Mouse (Mus musculus): ENCODE results near the gene Nek7.
A peak's percentile ranks its signal among the peaks of the same experiment; 100 is the strongest.

The Nek7 gene

DNA sequence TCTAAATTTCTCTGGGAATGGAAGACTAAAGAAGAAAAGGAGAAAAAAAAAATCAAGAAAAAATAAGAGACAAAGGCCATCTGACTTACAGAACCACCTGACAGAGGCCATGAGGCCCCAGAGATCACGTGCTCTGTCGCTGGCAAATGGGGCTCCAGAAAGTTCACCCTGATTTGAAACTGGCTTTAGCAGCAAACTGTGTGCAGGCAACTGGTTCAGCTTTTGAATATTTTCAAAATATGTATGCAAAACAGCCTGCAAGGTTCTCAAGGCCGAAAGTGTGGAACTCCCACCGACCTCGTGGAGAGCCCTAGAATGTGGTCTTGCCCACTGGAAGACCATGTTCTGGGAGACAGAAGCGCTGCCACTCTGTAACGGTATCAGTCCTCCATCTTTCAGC is 11.6 kb downstream of the Nek7 start:
- DNase-seq (ENCODE audit: low spot score in 2 of 2), result no peak

DNA sequence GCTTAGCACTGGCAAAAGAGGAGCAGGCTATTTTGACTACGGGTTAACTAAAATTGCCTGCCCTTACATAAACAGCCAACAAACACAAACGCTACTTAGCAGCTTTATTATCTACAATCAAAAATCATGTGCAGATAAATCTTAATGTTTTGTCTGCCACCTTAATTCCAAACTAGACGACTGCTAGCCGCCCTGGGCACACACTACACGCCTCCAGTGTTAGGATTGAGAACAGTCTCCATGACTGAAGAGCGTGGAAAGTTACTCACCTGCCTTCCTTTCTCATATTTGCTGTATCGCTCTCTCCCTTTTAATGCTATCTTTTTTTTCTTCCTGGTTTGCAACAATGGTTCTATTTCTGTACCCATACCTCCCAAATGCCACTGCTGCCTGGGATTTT is 12.1 kb downstream of the Nek7 start:
- no peak for DNase-seq (ENCODE audit: low spot score in 2 of 2)

DNA sequence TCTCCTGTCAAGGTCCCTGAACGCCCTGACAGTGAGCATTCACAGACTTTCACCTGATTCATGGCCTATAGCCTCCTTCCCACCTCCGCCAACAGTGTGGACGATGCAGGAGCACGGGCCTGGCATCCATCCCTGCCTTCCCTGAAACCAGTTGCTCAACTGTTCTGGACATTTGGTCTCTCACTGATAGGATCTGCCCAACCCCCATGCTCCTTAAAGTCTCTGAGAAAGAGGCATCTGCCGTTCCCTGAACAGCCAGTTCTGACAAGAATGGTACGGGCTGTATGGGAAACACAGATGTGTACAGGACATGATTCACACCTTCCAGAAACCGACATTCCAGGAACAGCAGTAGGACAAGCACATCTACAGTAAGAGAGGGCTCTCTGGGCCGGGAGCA is 13.2 kb downstream of the Nek7 start:
- no peak for DNase-seq (ENCODE audit: low spot score in 2 of 2)

DNA sequence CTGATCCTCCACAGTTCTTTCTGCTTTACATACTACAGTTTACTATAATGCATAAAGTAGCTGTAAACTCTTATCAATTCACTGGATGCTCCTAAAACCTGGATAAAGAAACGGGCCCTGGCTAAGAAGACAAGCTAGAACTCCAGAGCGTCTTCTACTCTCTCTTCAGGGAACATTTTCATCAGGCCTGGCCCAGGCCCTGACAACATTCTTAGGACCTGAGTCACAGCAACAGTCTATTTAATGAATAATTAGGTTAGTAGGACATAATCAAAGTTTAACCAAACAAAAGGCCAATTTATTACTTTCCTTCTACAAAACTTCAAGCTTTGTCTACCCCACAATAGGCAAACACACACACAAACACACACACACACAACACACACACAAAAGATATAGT is 15.2 kb downstream of the Nek7 start:
- DNase-seq (ENCODE audit: low spot score in 2 of 2), result no peak

DNA sequence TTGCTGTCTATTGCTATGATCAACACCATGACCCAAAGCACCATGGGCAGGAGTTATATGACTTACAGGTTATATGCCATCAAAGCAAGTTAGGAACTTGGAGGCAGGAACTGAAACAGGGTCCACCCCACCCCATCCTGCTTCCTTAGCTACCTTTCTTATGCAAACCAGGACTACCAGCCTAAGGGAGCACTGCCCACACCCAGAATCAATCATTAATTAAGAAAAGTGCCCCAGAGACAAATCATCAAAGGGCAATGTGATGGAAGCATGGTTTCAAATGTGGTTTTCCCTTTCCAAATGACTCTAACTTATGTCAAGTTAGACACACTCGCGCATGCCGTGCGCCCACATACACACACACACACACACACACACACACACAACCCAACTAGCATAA is 16.0 kb downstream of the Nek7 start:
- no peak for DNase-seq (ENCODE audit: low spot score in 2 of 2)

DNA sequence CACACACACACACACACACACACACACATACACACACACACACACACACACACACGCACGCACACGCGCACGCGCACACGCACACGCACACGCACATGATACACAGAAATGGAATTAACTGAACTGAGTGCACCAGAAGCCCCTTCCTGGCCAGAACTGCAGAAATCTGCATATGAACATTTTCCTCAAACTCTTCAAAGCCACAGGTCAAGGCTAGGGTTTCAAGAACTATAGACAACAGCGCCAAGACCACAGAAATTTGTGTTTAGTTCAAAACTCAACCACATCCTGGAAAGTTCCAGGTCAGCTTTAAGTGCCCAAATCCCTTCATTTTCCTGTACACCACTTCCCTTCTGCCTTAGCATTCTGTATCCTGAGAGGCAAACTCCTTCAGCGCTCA is 21.9 kb downstream of the Nek7 start:
- no peak for DNase-seq (ENCODE audit: low spot score in 2 of 2)

DNA sequence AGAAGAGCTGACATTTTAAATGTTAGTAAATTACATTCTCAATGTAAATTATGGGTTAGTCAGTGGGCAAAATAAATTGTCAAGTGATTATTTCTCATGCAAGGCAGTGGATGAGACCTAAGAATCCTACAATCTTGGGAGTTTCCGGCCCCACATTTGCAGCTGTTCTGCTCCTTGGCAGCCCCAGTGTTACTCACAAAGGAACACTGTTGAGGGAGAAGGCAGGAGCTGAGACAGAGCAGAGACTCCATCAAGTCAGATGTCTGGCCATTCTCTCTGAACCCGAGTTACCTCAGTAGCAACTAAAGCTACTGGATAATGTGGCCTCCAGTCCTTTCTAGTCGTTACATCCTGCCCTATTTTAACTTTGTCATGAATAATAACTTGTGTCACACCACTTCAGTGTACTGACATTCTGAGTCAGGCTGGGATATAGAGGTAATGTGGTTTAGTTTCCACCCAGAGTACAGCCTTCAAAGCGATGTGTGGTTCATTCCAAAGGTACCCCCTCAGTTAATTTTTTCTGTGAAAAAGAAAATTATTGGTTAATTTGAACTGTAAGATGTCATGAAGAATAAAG is 23.7 kb downstream of the Nek7 start:
- no peak for DNase-seq (ENCODE audit: low spot score in 2 of 2)

DNA sequence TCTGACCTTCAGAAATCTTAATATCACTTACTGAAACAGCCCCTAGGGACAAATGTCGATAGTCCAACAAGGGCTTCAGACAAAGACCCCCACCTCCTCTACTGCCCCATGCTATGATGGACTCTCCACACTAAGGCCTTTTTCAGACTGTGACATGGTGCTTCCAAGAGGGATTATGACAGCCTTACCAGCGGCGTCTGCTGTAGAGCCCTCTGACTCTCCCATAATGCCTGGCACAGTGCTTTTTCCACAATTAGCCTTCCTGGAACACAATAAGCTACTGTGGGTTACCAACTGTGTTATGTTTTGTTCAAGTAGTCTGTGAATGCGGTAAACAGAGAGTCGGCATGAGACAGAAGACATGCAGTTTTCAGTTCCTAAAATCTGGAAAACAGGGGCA is 25.0 kb downstream of the Nek7 start:
- DNase-seq (ENCODE audit: low spot score in 2 of 2), result no peak

DNA sequence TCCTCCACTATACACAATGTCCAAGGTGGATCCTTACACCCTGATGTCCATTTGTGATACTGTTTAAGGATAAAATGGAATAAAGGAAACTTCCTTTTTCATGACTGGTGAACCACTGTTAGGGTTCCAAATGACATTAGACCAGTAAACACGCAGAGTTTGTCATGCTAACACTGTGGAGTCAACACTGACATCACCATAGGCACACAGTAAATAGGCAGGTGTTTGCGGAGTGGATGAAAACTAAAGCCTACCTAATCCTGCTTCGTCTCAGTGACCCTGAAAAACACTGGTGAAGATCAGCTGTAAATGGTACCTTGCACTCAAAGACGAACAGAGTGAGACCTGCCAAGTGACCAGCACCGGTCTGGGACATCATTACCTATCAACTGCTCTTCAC is 26.0 kb downstream of the Nek7 start:
- no peak for DNase-seq (ENCODE audit: low spot score in 2 of 2)

DNA sequence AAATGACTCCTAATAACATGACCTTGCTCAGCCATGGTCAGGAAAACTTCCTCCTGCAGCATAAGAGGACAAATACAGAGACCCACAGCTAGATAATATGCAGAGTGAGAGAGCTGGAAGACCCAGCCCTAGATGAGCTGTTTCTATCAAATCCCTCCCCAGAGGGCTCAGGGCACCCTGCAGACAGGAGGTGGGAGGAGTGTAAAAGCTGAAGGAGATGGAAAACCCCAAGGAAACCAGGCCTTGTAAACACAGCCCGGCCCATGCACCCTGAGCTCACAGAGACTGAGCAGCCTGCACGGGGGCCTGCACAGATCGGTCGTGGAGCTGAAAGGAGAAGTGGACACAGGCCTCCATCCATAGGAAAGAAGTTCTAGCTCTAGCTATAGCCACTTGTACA is 27.5 kb downstream of the Nek7 start:
- no peak for DNase-seq (ENCODE audit: low spot score in 2 of 2)

DNA sequence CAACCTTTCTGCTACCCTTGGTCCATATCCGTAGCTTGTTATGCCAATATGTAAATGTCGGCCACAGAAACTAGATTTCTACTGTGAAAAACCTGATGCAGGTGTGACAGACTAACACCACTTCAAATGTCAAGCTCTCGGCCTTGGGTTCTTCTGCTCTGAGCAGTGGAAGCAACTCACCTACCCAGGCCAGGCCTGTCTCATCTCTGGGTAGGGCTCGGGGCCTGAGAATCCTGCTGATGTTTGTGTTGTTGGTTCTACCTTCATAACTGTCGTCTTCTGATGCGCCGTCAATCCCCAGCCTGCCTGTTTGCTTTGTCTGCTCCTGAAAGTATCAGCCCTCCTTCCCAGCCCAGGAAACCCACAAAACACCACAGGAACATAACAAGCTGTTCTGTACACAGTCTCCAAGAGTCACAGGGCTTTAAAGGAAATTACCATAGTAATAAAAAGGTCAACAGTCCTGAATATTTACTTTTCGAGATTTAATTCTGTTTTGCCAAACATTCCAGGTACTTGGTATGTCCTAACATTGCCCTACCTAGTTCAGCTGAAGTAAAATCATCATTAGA is 29.4 kb downstream of the Nek7 start:
- no peak for DNase-seq (ENCODE audit: low spot score in 2 of 2)

DNA sequence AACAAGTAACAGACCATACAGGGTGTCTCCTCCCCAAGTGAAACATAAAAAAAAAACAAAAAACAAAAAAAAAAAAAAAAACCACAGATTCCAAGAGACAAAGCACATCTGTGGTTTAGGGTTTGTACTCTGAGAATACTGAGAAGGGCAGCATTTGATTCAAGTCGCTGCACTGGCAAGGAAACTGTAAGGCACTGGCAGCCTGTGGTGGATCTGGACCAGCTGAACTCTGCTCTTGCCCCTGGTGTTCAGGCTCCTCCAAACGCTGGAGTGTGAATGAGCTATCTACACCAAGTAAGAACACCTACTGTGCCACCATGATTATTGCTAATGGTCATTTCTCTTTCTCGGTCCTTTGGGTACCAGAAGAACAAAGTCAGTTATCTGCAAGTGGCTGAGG is 30.8 kb downstream of the Nek7 start:
- no peak for DNase-seq (ENCODE audit: low spot score in 2 of 2)

DNA sequence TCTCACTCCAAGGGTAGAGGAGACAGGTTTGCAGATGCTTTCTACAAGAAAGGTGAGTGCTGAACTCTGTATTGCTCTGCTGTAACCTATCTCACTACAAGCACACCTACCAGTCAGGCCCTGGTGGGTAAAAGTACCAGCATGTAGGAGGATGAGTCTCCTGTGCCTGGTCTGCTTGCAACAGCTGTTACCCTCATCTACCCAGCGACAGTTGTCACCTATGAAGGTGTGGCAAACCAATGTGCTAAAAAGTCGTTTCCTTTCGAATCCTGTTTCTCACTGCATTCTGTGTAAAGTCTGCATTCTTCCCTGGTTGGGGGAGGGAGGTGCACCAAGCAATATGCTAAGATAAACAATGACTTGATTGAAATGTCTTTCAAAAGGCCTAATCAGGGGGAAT is 32.1 kb downstream of the Nek7 start:
- DNase-seq (ENCODE audit: low spot score in 2 of 2), result no peak

DNA sequence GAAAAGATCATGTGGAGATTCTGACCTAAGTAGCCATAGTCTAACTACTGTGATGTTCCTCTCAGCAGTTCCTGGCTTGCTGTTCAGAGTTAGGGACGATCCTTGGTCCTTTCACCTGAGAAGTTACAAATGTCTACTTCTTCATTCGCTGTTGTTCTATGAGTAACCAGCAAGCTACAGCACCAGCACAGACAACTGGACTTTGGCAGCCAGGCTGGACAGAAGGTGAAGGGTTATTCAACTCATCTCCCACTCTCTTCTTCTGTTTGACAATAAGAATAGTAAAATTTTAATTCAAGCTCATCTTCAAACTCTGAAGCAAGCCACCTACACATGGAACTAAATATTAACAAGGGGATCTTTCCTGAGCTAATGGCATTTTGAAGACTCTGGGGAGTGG is 33.0 kb downstream of the Nek7 start:
- DNase-seq (ENCODE audit: low spot score in 2 of 2), result no peak

DNA sequence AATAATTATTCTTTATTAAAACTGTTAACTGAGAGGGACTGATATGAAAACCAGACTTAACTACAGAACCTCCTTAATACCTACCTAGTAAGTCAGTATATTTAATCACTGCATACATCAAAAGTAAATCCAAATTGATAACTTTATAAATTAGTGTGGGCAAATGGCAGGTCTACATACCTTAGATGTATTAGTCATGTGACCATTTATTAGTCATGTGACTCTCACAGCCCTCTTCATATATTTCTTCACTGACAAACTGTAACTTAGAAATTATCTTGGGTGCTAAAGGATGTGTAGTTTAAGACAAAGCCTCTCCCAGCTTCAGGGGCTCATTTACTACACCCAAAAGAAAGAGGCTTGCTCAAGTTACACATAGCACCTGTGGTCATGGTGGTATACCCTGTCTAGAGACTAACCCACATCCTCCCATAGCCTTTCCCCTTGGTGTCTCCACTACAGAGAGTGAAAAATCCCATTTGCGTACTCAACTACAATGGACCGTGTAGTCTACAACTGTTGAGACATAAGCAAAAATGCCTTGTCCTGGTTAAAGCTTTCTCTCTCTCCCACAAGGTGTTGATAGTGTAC is 35.4 kb downstream of the Nek7 start:
- no peak for DNase-seq (ENCODE audit: low spot score in 2 of 2)

DNA sequence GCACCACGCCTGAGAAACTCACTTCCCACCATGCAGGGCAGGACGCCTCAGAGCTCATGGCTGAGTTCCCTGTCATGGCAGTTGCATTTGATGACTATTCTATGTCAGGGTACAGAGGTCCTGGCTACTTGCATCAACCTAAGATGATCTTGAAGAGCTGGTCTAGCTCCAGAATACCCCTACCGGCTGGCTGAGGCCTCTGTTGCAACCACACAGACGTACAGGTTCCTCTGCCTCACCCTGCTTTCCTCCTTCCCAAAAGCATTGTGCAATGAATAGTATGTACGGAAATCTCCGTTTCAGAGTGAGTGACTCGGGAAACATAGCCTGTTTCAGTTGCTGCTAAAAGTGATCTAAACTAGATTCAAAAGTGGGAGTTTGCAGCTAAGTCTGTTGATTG is 37.7 kb downstream of the Nek7 start:
- no peak for DNase-seq (ENCODE audit: low spot score in 2 of 2)

DNA sequence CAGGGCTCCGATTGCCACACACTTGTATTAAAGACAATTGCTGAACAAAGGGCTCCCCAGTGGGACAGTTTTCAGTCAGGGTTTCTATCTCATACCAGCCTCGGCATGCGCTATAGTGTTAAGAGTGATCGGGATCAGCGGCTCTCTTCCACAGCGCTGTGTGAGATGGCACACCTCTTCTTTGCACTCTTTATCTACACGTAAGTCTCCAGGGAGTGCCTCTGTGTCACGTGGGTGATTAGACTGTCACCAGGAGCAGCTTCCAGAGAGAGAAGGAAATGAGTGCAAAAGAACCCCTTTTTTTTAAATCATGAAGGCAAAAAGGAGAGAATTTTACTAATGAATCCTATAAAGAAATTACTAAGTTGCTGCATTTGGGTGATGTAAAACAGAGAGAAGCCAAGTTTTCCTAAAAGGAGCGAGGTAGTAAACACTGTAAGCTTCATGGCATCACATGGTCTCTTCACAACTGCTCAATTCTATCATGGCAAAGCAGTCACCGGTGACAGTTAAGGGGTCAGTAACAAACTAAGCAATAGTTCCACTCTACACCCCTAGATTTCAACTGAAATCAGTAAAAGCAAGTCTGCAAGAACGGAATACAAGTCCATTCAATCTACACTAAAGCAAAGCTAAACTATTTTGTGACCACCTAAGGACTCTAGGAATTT is 40.0 kb downstream of the Nek7 start:
- DNase-seq (ENCODE audit: low spot score in 2 of 2), result no peak

DNA sequence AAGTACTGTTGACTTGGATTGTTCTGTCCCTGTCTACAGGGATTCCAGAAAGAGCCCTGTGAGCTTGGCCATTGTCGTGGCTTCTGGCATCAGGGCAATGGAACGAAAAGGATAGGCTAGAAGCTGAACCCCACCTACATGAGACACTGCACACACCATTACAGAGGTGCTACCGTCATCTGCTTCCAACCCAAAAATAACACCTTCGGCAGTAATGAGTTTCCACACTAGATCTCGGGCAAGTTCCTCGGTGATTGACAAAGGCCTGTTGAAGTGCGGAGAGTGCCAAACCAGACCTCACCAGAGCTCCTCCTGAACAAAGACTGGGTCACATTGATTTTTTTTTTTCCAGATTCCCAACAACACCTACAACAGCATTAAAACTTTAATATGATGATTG is 40.7 kb downstream of the Nek7 start:
- no peak for DNase-seq (ENCODE audit: low spot score in 2 of 2)

DNA sequence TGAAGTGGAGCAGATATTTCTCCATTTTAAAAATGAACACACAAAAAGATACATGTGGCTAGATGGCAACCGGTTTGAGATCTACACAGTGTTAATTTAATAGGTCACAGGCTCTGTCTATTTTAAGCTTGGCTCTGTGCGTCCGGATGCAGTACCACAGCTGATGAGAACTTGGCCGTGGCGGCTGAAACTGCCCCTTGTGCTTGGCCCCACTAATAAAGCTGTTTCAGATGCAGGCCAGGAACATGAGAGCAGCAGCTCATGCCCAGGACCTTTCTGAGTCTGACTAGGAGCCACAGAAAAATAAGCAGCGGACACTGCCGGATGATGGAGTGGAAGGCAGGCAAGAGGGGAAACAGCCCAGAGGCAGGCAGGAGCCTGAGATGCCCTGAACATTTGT is 43.1 kb downstream of the Nek7 start:
- peak in 1 of 2 experiments; percentile 40 for DNase-seq (ENCODE audit: low spot score in 2 of 2)

DNA sequence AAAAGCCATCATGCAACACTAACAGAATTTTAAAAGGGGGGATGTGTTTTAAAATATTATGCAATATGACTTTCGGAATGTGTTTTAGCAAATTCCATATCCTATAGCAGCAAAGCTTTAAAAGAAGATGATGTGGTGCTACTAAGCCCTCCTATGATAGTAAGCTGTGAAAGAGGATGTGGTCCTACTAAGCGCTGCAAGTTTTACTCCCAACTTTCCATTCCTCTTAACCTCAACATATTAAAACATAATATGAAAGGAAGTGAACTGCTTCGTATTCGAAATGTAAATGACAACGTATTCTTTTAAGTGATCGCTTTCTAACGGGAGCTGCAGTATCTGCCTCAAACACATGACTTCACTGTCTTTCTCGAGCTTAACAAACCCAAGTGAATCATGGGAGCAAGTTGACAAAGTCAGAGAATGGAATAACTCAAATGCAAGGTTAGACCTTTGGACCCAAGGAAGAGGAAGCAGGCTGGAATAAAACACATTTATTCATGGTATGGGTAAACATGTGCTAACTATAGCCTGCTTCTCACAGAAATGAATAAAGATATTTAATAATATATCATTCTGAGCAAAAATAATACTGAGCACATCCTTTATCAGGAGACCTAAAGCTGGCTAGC is 43.8 kb downstream of the Nek7 start:
- DNase-seq (ENCODE audit: low spot score in 2 of 2), result no peak

DNA sequence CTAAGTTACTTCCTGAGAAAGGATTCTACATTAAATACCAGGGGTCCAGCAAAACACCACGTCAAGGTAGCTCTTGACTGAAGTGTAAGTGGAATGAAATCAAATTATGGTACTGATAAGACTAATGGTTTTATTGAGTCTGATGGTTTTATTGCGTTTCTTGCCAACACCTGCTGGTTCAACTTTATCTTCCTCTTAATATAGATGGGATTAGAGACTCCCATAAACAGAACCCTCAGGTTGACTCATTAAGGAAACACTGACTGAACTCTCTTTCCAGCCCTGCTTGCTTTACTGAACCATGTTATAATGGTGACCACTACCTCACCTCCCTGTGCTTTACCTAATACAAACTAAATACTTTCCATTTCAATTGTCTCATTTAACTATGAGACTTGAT is 44.3 kb downstream of the Nek7 start:
- no peak for DNase-seq (ENCODE audit: low spot score in 2 of 2)

DNA sequence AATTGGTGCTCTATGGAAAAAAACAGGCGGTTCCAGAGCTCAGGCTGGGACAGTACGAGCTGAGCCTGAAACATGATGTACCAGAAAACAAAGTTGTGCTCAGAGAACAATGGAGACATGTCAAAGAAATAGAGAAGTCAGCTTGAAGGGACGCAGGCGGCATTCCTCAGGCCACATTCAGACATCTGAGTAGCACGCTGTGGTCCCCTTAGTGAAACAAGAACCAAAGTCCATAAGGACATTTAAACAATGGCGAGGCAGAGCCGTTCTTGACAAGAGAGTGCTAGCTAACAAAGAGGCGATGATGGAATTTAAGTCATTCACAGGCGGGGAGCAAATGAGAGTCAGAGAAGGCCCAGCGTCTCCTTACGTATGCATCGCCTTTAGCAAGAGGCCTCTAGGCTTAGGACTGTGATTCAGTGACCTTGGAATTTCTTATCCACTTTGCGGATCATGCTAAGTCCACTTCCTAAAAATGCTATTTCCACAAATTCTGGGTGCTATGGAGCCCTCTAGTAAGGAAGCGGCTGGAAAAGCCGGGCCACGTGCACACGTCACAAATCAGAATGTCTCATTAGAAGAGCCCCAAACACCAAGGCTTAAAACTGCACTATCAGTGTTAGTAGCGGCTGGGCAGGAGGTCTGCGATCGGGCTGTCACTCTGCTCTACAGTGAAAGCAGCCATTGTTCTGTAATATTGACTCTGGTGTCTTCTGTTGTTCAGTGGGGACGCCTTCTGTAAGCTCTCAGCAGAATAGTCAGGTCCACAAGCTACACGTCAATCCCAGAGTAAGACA is 48.2 kb downstream of the Nek7 start:
- no peak for DNase-seq (ENCODE audit: low spot score in 2 of 2)

Data from right cerebral cortex, adult 2 months (tissue).